Mouse (Mus musculus) megakaryocyte-erythroid progenitor cell, adult 5-6 weeks (primary cell): ENCODE data around the gene Edar. TPM values are rescaled to one million over a fixed set of nuclear protein-coding genes. Genes with fewer than 3 reads are reported as not detected.

Source experiments
- ATAC-seq: replicated peaks from 2 replicates; pipeline ENCODE4 v1.8.0; 2016; ENCODE audit warnings: mild to moderate bottlenecking, inconsistent platforms; ENCODE audit not compliant: severe bottlenecking, poor library complexity, low FRiP score, low TSS enrichment
- total RNA-seq, 2 experiments: library from RNA; stranded (forward) in 1 of 2; stranded (reverse) in 1 of 2; fragments of 200-1000, 215-1000 nt in 1 of 2; fragments of >200 nt in 1 of 2; fragmentation: Nextera tagmentation in 1 of 2; gene quantifications; 2 replicates each; pipeline ENCODE4 v1.2.3; 2014 to 2017

Gene Edar
- total RNA-seq, 2 experiments from 2014 or later = not detected

GRCm38 (mm10) chr10:58614601-58615000, 60.9 kb downstream of the Edar start:
- ATAC-seq = no peak

DNA sequence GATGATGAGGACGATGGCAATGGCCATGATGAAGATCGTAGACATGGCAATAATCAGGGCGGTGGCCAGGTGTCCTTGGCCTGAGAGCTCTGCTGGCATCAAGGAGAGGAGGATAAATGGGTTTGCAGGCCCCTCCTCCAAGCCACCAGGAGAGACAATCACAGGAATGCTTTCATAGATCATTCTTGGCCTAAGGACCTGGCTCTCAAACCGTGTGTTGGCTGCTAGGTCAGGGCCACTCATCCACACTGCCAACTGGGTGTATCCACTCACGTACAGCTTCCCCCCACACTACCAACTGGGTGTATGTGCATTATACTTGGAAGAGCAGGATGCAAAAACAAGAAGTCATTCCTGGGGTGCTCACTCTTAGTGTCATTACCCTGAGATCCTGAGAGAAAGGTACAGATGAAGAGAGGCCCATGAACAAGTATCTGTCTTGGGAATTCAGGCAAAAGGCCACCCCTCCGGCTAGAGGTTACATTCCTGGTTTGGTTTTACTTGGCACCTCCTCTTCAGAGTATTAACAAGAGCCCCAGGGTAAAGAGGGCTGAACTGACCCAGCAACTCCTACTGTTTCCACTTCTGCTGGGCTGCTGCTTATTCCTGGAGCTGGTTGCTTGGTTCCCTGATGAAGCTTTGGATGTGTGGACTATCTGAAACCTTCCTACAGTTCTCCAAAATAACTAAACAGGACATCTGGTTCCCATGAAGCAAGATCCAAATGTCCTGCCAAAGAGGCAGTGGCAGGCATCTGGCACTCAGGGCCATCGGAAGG, 64.8 kb downstream of the Edar start:
- no peak for ATAC-seq

GRCm38 (mm10) chr10:58608858-58609257, 66.6 kb downstream of the Edar start:
- no peak for ATAC-seq

DNA sequence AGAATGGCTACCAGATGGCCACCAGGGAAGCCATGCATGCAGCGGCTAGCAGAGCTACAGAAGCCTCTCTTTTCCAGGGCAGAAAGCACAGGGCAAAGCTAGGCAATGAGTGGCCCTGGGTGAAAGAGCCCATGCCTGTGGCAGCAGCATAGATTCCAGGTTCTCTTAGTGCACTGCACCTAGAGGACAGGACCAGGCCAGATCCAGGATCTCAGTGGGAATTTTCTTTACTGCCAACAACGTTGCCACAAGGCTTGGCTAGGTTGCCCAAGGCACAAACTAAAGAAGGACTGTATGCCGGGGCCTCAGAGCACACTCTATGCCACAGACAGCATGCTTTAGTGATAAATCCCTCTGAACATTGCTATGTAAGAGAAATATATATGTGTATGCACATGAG, 69.1 kb downstream of the Edar start:
- no peak for ATAC-seq

GRCm38 (mm10) chr10:58604779-58605178, 70.7 kb downstream of the Edar start:
- no peak for ATAC-seq

GRCm38 (mm10) chr10:58601946-58602345, 73.5 kb downstream of the Edar start:
- no peak for ATAC-seq

DNA sequence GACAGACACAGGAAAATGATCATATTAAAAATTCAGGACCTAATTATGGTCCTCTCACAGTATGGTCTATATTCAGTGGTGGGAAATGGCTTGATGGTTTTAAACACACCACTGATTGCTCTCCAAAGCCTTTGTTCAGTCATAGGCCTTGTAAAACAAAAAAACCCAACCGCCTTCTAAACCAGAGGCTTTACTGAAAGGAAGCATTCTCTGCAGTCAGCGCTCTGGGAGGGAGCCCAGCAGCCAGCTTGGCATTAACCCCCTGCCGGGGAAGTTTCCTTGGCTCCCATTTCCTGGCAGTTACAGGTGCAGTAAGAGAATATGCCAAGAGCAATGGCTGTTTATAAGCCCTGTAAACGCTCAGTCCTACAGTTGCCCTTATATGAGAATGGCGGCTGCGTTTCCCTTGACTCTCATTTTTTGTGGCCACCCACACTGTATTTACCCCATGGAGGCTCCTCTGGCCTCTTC, 74.0 kb downstream of the Edar start:
- no peak for ATAC-seq

GRCm38 (mm10) chr10:58600983-58601382, 74.5 kb downstream of the Edar start:
- no peak for ATAC-seq

DNA sequence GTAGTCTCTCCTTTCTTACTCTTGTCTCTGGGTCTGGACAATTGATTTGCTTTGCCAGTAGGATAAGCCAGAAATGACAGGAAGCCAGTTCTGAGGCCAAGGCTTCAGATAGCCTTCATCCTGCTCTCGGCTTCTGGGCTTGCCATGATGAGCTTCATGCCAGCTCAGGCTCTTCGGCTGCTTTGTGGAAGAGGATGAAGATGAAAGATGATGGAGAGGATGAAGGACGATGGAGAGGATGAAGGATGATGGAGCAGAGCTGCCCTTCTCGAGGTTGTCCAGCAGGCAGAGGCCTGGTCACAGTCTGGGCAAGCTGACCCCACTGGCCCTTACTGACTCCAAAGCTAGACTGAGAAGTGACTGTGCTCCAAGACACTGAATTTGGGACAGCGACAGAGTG, 75.3 kb downstream of the Edar start:
- ATAC-seq = no peak

DNA sequence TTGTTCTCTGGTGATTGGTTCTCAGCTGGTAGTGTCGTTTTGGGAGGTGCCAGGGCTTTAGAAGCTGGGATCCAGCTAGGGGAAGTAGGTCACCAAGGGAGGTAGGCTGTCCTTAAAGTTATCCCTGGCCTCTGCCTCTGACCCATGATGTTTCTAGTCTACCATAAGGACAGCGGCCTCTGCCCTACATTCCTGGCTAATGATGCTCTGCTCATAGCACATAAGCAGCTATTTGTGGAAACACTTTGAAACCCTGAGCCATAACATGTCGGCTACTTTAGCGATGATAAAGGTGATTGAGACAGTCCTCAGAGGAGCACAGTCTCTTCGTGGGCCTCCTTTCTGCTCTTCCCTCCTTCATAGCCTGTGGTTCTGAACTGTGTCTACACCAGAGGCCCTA, 79.6 kb downstream of the Edar start:
- ATAC-seq = no peak

- no peak for ATAC-seq
Measured at GRCm38 (mm10) chr10:58595197-58595596, 80.3 kb downstream of the Edar start.

- no peak for ATAC-seq
Measured at GRCm38 (mm10) chr10:58594486-58594885, 81.0 kb downstream of the Edar start.

- ATAC-seq = no peak
Measured at GRCm38 (mm10) chr10:58585427-58586223, 89.8 kb downstream of the Edar start.

DNA sequence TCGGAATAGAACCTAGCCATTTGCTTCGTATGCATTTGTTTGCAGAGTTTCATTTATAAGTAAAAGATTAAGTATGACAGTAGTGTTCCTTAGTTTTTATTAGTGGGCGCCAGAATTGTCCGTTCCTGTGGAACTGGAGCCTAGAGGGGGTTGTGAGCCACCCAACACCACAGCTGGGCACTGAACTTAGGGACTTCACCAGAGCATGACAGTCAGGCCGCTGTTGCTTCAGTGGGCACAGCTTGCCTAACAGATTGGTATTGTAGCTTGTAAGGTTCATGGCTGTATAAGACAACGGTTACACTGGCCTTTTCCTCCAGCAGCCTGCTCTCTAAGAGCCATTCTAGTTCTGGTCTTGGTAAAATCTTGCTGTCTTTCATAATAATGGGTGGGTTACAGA, 114.9 kb downstream of the Edar start:
- ATAC-seq = no peak

DNA sequence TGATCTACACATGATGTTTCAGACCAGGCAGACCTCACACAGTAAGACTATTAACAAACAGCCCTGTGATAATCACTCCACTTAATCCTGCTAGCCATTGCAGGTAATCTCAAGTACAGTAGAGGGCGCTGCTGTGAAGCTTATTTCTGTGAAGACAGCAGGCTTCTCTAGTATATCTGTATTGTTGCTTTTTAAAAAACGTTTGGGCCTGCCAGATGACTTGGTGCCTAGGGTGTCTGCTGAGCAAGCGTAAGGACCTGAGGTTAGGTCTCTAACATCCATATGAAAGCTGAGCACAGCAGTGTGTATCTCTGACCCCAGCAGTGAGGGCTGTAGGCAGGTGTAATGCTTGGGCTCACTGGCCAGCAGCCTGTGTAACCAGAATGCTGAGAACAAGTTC, 115.6 kb downstream of the Edar start:
- peak; percentile 92 for ATAC-seq

DNA sequence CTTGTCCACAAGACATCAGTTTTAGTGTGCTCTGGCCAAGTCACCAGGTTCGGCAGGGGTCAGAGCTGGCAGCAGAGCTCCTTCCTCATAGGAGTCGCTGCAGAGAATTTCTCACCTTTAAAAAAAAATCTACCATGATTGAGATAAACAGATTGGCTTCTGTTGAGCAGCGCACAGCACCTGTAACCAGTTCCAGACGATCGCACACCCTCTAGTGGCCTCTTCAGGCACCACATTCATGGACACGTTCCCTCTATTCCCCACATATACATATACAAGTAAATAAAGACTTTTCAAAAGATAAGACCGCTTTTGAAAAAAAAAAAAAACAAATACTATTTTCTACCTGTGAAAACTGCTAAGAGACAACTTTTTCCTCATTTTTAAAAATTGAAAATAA, 116.4 kb downstream of the Edar start:
- peak; percentile 86 for ATAC-seq

DNA sequence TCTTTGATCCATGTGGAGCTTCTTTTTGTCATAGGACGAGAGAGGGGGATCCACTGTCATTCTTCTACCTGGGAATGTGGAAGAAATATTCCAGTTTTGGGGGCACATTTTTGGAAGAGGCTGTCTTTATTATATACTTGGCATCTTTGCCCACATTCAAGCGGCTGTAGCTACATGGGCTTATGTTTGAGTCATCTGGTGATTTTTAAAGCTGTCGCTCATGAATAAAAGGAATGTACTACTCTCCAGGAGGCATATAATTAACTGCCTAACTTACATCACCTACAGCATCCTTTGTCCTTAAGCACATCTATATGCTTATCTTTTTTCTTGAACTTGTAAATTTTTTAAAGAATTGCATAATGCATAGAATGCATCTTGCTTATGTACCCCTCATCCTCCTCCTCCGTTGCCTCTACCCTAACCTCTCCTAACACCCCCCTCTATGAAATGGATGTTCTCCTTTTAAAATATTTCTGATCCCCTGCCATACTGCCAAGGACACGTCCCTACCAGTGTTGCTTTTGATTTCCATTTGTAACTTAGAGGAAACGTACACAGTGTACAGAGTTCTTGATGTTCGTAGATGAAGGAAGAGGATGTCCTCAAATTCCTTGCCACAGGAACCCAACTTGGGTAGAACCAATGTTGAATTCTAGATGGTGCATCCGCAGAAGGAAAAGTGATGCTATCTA, 120.6 kb downstream of the Edar start:
- no peak for ATAC-seq
